Mouse (Mus musculus) ES-Bruce4 (cell line): ENCODE results near the gene Grip2.

Experiments used
- CTCF ChIP-seq: IDR thresholded peaks from one replicate; pipeline ENCODE4 v1.8.1; 2011; ENCODE audit warnings: low read depth, low read length
- EP300 ChIP-seq: IDR thresholded peaks from 2 replicates; pipeline ENCODE4 v1.6.1; 2011; ENCODE audit warnings: low read depth, low read length; ENCODE audit not compliant: insufficient read depth

DNA sequence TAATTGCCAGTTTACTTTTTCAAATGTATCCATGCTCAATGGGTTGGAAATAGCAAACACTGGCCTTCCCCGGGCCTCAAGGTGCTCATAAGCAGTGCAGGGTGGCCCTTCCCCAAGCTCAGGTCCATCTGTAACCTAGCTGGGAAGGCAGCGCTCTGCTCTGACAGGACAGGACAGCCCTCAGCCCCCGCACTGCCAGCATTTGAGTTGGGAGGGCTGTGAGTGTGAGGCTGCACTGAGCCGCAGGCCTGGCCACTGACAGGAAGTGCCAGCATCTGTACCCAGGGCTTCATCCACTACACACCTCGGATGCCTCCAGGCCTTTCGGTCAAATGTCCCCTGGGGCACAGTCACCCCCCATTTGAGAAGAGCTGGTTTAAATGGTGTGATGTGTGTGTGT lies 11.1 kb downstream of the Grip2 start:
- TF ChIP-seq CTCF (no peak), EP300 (no peak)
